Mouse (Mus musculus): ENCODE data around the gene Slc22a6. TPM values are rescaled to one million over a fixed set of nuclear protein-coding genes. Genes with fewer than 3 reads are reported as not detected.
A peak's percentile ranks its signal among the peaks of the same experiment; 100 is the strongest.

Gene Slc22a6
- polyA plus RNA-seq (2015; fragmentation: Nextera tagmentation; extraction: Ambion mirVana): 0.03 and 0.10 TPM in 2 replicates

GRCm38 (mm10) chr19:8617904-8618303 lies at the start of gene Slc22a6:
Slc22a6 (plus strand) TSS chr19:8618039.
- Histone ChIP-seq H3K27me3 (replicated peaks; ENCODE audit: control insufficient read depth, insufficient read depth, low read length) (no peaks in the 10 kb centered on the region), H3K4me3 (ENCODE audit: low read depth, low read length) (no peak within 1 kb of the TSS), H3K27ac (ENCODE audit: low read depth, low read length) (no peak within 1 kb of the TSS), H3K36me3 (ENCODE audit: control insufficient read depth, insufficient read depth) (no peaks in the 10 kb centered on the region), H3K4me2 (replicated peaks; ENCODE audit: low read depth) (no peak within 1 kb of the TSS), H3K4me1 (replicated peaks; ENCODE audit: control insufficient read depth, insufficient read depth, low read length) (no peaks in the 10 kb centered on the region), H3K9ac (ENCODE audit: low read depth, low read length) (no peak within 1 kb of the TSS), H3K9me3 (ENCODE audit: control insufficient read depth) (no peaks in the 10 kb centered on the region)
- ATAC-seq: no peak
- WGBS: 48% methylated on average over 7 of the region's 7 CpGs
- no peak for TF ChIP-seq CTCF (IDR thresholded peaks at IDR 0.05; ENCODE audit: low read depth)

- Histone ChIP-seq H3K36me3 (ENCODE audit: control insufficient read depth, insufficient read depth) (no peaks in the 10 kb centered on the region), H3K4me1 (replicated peaks; ENCODE audit: control insufficient read depth, insufficient read depth, low read length) (0 out of 2 replicates have a peak, but pooled peaks cover 3% of the 10 kb centered on the region), H3K4me3 (ENCODE audit: low read depth, low read length) (no peak overlapping the region), H3K4me2 (replicated peaks; ENCODE audit: low read depth) (peak overlapping the region; percentile 48), H3K27ac (ENCODE audit: low read depth, low read length) (no peak overlapping the region), H3K9ac (ENCODE audit: low read depth, low read length) (no peak overlapping the region), H3K9me3 (ENCODE audit: control insufficient read depth) (no peaks in the 10 kb centered on the region), H3K27me3 (replicated peaks; ENCODE audit: control insufficient read depth, insufficient read depth, low read length) (no peaks in the 10 kb centered on the region)
- WGBS: 8% methylated on average over 14 of the region's 14 CpGs
- no peak for ATAC-seq
- peak; percentile 72 for TF ChIP-seq CTCF (IDR thresholded peaks at IDR 0.05; ENCODE audit: low read depth)
Observed at GRCm38 (mm10) chr19:8569453-8569863, 48.4 kb upstream of the Slc22a6 start.

DNA sequence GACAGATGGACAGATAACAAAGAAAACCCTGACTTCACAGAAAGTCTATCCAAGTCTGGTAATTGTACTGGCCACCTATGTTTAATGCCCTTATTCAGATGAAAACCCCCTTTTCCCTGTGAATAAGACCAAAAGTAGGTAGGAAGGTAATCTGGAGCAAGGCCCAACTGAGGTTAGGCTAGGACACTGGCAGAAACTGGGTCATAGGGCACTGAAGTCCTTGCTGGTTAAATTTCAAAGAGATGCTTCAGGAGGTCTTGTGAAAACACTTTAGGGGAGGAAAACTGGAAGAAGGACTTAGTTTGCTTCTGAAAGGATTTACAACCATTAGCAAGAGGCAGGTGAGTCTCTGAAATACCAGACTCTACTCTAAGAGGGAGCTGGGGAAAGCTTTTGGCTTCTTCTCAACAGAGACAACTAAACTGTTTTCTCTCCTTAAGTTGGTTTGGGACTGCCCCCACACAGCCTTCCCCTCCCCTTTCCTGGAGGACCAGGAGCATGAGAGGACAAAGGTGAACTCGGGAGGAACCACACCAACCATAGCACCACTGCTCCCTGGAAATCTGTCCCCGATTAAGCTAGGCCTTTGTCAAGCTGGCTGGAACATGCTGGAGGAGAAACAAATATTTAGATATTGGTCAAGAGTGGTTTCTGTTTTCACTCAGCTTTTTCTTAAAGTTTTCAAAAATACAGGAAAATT lies 47.3 kb upstream of the Slc22a6 start:
- no peaks in the 10 kb centered on the region for H3K36me3 ChIP-seq (ENCODE audit: control insufficient read depth, insufficient read depth)
- no peak overlapping the region for H3K4me2 ChIP-seq (replicated peaks; ENCODE audit: low read depth)
- ATAC-seq: no peak
- no peak for TF ChIP-seq CTCF (IDR thresholded peaks at IDR 0.05; ENCODE audit: low read depth)
- H3K9me3 ChIP-seq (ENCODE audit: control insufficient read depth): no peaks in the 10 kb centered on the region
- H3K27me3 ChIP-seq (replicated peaks; ENCODE audit: control insufficient read depth, insufficient read depth, low read length): no peaks in the 10 kb centered on the region
- no peak overlapping the region for H3K9ac ChIP-seq (ENCODE audit: low read depth, low read length)
- no peak overlapping the region for H3K4me3 ChIP-seq (ENCODE audit: low read depth, low read length)
- WGBS: 28% methylated on average over 2 of the region's 2 CpGs
- H3K4me1 ChIP-seq (replicated peaks; ENCODE audit: control insufficient read depth, insufficient read depth, low read length): 0 out of 2 replicates have a peak, but pooled peaks cover 3% of the 10 kb centered on the region
- no peak overlapping the region for H3K27ac ChIP-seq (ENCODE audit: low read depth, low read length)

GRCm38 (mm10) chr19:8571746-8572145 lies 46.1 kb upstream of the Slc22a6 start:
- H3K9ac ChIP-seq (ENCODE audit: low read depth, low read length): no peak overlapping the region
- no peaks in the 10 kb centered on the region for H3K9me3 ChIP-seq (ENCODE audit: control insufficient read depth)
- no peaks in the 10 kb centered on the region for H3K27me3 ChIP-seq (replicated peaks; ENCODE audit: control insufficient read depth, insufficient read depth, low read length)
- no peak overlapping the region for H3K4me3 ChIP-seq (ENCODE audit: low read depth, low read length)
- H3K36me3 ChIP-seq (ENCODE audit: control insufficient read depth, insufficient read depth): no peaks in the 10 kb centered on the region
- H3K4me2 ChIP-seq (replicated peaks; ENCODE audit: low read depth): no peak overlapping the region
- TF ChIP-seq CTCF (IDR thresholded peaks at IDR 0.05; ENCODE audit: low read depth): no peak
- 0 out of 2 replicates have a peak, but pooled peaks cover 3% of the 10 kb centered on the region for H3K4me1 ChIP-seq (replicated peaks; ENCODE audit: control insufficient read depth, insufficient read depth, low read length)
- 62% methylated on average over 7 of the region's 7 CpGs for WGBS
- no peak overlapping the region for H3K27ac ChIP-seq (ENCODE audit: low read depth, low read length)
- ATAC-seq: no peak

GRCm38 (mm10) chr19:8572485-8572884 lies 45.4 kb upstream of the Slc22a6 start:
- Histone ChIP-seq H3K4me1 (replicated peaks; ENCODE audit: control insufficient read depth, insufficient read depth, low read length) (0 out of 2 replicates have a peak, but pooled peaks cover 3% of the 10 kb centered on the region), H3K36me3 (ENCODE audit: control insufficient read depth, insufficient read depth) (no peaks in the 10 kb centered on the region), H3K9ac (ENCODE audit: low read depth, low read length) (no peak overlapping the region), H3K4me2 (replicated peaks; ENCODE audit: low read depth) (no peak overlapping the region), H3K9me3 (ENCODE audit: control insufficient read depth) (no peaks in the 10 kb centered on the region), H3K27ac (ENCODE audit: low read depth, low read length) (no peak overlapping the region), H3K27me3 (replicated peaks; ENCODE audit: control insufficient read depth, insufficient read depth, low read length) (no peaks in the 10 kb centered on the region), H3K4me3 (ENCODE audit: low read depth, low read length) (no peak overlapping the region)
- WGBS: 21% methylated on average over 3 of the region's 3 CpGs
- TF ChIP-seq CTCF (IDR thresholded peaks at IDR 0.05; ENCODE audit: low read depth): no peak
- no peak for ATAC-seq

DNA sequence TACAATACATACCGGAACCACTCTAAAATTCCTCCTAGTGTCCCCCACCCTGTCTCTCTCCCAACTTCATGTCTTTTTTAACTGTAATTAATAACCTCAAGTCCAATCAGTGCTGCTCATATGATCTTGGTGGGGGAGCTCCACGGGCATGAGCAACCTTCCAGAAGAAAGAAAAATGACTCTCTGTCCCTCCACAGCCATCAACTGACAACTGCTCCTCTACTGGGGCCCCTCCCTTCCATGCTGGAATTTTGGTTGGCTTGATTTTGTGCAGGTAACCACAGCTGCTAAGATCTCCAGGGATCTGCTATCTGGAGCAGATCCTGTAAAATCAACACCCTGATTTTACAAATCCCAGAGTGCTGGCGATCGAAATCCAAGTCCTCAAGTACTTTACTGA lies 40.4 kb upstream of the Slc22a6 start:
- no peak overlapping the region for H3K4me3 ChIP-seq (ENCODE audit: low read depth, low read length)
- H3K9me3 ChIP-seq (ENCODE audit: control insufficient read depth): no peaks in the 10 kb centered on the region
- no peak for ATAC-seq
- no peak overlapping the region for H3K4me2 ChIP-seq (replicated peaks; ENCODE audit: low read depth)
- no peak overlapping the region for H3K9ac ChIP-seq (ENCODE audit: low read depth, low read length)
- no peak overlapping the region for H3K27ac ChIP-seq (ENCODE audit: low read depth, low read length)
- H3K27me3 ChIP-seq (replicated peaks; ENCODE audit: control insufficient read depth, insufficient read depth, low read length): no peaks in the 10 kb centered on the region
- 86% methylated on average over 4 of the region's 4 CpGs for WGBS
- no peaks in the 10 kb centered on the region for H3K36me3 ChIP-seq (ENCODE audit: control insufficient read depth, insufficient read depth)
- no peaks in the 10 kb centered on the region for H3K4me1 ChIP-seq (replicated peaks; ENCODE audit: control insufficient read depth, insufficient read depth, low read length)
- no peak for TF ChIP-seq CTCF (IDR thresholded peaks at IDR 0.05; ENCODE audit: low read depth)

Data from intestine, postnatal 0 days (tissue).